Mouse (Mus musculus): Measurements from ENCODE around the gene Cwc22.

DNA sequence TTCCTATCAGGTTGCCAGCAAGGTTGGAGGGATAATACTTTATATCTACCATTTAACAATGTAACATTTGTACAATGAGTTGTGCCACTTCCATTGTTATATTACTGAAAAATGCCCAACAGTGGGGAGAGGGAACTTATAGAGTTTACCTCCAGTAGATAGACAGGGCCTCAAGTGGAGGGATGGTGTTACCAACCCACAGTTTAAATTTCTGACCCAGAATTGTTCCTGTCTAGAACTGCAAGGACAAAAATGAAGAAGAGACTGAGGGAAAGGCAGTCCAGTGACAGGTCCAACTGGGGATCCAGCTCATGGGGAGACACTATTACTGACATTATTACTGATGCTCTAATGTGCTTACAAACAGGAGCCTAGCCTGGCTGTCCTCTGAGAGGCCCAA lies 72.4 kb downstream of the Cwc22 start:
- TF ChIP-seq CTCF (IDR thresholded peaks at IDR 0.05; ENCODE audit: low read depth), result no peak
- no peak for TF ChIP-seq EP300 (IDR thresholded peaks at IDR 0.05; ENCODE audit: low read depth)
